Mouse (Mus musculus): ENCODE data around the gene Tbc1d10c.

DNA sequence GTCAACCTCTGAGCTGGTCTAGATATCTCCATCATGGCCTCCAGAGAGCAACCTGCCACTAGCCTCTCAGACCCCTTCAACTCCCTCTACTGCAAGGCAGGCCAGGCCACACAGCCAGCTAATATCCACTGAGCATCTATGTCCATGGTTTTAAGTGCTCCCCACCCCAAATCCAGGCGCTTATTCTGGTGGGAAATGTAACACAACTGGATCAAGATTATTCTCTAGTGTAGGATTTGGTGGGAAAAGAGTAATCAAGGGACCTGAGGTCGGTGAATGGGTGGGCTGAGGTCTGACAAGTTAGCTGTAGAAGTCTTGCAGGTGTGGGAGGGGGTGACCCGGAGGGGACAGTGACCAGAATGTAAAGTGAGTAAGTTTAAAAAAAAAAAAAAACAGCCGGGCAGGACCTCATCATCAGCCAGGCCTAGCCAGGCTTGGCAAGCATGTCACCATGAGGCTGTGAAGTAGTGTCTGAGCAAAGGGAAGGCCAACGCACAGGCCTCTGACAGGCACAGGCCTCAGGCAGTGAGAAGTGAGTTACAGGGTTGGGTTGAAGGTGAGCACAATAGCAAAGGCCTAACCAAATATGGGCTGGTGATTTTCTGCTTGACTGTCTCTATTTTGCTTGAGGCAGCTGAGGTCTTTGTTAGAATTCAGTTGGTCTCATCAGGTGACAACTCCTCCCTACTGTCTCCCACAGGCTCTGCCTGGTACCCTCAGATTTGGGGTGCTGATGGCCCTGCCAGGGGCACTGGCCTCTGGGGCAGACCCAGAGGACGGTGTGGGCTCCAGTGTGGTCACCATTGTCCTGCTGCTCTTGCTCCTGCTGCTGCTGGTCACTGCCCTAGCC, 35.6 kb downstream of the Tbc1d10c start:
- TF ChIP-seq POLR2A (IDR thresholded peaks at IDR 0.05; ENCODE audit: borderline replicate concordance, extremely low read depth, low read depth, low read length): peak; percentile 27; the same call in 1 of the 2 replicates
- TF ChIP-seq CTCF (IDR thresholded peaks at IDR 0.05; ENCODE audit: insufficient read depth, low read length): no peak

All from lung, adult 2 months (tissue).